Mouse (Mus musculus) hindbrain, embryonic 15.5 days (tissue): ENCODE measurements around the gene Tbcd. TPM values are rescaled to one million over a fixed set of nuclear protein-coding genes. Genes with fewer than 3 reads are reported as not detected.

ENCODE experiments used
- ATAC-seq: fragments of 200-750 bp; cut with Nextera tagmentation; 2 replicates; pipeline ENCODE4 v1.8.0; 2017; ENCODE audit warnings: low read depth, moderate number of reproducible peaks, moderate TSS enrichment; ENCODE audit not compliant: low FRiP score
- H3K27ac ChIP-seq: fragments of 300-500 bp; sonication (generic); replicated peaks from 2 replicates; pipeline ENCODE4 v1.5.1; 2015; ENCODE audit warnings: mild to moderate bottlenecking, inconsistent platforms
- H3K27me3 ChIP-seq: fragments of 300-500 bp; sonication (generic); 2 replicates; pipeline ENCODE4 v1.6.1; 2015; ENCODE audit warnings: control low read depth, inconsistent platforms
- H3K36me3 ChIP-seq: fragments of 300-500 bp; sonication (generic); 2 replicates; pipeline ENCODE4 v1.6.1; 2015; ENCODE audit warnings: control low read depth, inconsistent platforms
- H3K4me1 ChIP-seq: fragments of 300-500 bp; sonication (generic); replicated peaks from 2 replicates; pipeline ENCODE4 v1.6.1; 2015; ENCODE audit warnings: control low read depth, inconsistent platforms
- H3K4me2 ChIP-seq: fragments of 300-500 bp; sonication (generic); 2 replicates; pipeline ENCODE4 v1.6.1; 2015; ENCODE audit warnings: moderate library complexity, mild to moderate bottlenecking, inconsistent platforms
- H3K4me3 ChIP-seq: fragments of 300-500 bp; sonication (generic); 2 replicates; pipeline ENCODE4 v1.5.1; 2015; ENCODE audit warnings: mild to moderate bottlenecking, inconsistent platforms
- H3K9ac ChIP-seq: fragments of 300-500 bp; sonication (generic); 2 replicates; pipeline ENCODE4 v1.6.1; 2015; ENCODE audit warnings: inconsistent platforms
- H3K9me3 ChIP-seq: fragments of 300-500 bp; sonication (generic); 2 replicates; pipeline ENCODE4 v1.6.1; 2016; ENCODE audit warnings: control low read depth, inconsistent platforms
- WGBS: fragments of 180-500 bp; shearing (Covaris S2); methylation state at CpG from one replicate; pipeline ENCODE4 v1.1.7; 2015; 5-methylcytosine and 5-hydroxymethylcytosine counted together
- polyA plus RNA-seq: library from polyadenylated mRNA; unstranded; fragments of >200 nt; fragmentation: Nextera tagmentation; extraction: Ambion mirVana; gene quantifications from 2 replicates; pipeline ENCODE4 v1.2.1, GENCODE M21; 2015

The Tbcd gene
- 61.3 and 63.6 TPM in 2 replicates for polyA plus RNA-seq

DNA sequence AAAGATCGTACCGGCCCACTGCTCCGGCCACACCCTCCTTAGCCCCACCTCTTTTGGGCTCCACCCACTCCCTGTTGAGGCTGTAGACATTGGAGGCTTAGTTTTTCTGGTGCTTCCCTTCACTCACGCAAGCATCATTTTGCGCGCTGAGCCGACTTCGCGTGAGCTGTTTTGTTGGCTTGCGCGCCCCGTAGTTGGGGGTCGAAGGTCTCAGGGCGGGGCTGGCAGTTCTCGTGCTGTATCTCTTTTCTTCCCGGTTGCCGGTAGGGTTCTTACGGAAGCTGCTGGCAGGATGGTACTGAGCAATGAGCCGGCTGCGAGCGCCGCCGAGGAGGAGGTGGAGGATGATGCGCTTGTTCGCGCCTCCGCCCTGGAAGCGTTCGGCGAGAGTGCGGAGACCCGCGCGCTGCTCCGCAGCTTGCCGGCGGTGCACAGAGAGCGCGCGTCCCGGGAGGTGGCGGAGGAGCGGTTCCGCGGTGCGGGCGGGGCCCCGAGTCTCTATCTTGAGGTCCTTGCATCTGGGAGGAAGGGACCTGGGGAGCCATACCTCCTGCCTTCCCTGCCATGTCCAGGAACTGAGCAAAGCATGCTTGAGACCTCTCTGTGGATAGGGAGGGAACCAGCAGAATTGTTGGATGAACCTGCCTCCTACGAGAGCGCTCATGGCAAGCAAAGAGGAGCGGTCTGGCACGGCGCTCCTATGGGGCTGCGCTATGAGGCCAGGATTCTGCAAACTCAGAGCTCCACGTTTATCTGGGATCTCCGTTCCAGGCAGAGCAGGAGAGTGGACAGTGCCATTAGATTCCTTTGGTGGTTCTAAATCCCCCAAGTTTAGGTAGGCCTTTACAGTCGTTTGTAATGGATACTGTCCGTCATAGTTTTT lies at the start of gene Tbcd:
TSS of gene Tbcd (plus strand) at position 197 of the 883 bp plus-strand sequence.
- Histone ChIP-seq H3K4me2 (peak within 1 kb of the TSS; percentile 69), H3K4me3 (peak within 1 kb of the TSS; percentile 71), H3K27me3 (no peaks in the 10 kb centered on the region), H3K9me3 (no peaks in the 10 kb centered on the region), H3K9ac (peak within 1 kb of the TSS; percentile 65), H3K4me1 (peaks cover 28% of the 10 kb centered on the region), H3K27ac (peak within 1 kb of the TSS; percentile 84), H3K36me3 (peaks cover 5% of the 10 kb centered on the region; the same call in 1 of the 2 replicates)
- ATAC-seq, result peak; percentile 95
- under 1% methylated on average over 58 of the region's 58 CpGs for WGBS

DNA sequence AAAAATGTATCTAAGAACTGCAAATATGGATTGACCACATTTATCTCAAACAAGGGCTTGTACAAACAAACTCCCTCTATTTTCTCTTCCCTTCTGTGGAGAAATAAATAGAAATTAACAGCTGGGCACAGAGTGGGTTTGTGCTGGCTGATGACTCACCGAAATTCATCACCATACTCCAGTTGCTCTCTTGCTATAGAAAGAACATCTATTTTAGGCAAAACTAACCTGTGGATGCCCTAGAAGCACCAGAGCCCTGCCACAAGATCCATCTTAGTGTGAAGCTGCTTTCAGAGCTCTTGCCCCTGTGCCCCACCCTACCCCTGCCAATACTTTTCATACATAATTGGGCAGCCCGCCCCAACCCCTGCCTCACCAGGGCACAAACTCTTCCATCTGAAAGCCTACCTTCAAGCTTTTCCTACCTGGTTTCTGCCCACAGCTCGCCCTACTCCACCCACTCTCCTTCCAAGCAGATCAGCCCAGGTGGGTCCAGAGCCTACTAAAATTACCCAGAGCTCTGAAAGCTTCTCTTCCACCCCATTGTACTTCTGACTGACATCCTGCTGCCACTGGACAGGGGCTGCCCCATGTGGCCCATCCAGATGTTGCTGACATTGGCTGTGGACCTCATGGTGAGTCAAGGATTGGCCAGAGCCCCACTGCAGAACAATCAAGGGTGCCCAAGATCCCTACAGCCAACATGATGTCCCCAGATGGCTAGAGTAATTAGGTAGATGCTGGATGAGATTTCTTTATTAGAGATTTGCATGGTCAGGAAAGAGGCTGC lies 44.2 kb upstream of the Tbcd start:
- 75% methylated on average over 3 of the region's 3 CpGs for WGBS
- H3K27ac ChIP-seq, result no peak overlapping the region
- H3K4me3 ChIP-seq, result no peak overlapping the region
- H3K4me1 ChIP-seq, result no peaks in the 10 kb centered on the region
- H3K36me3 ChIP-seq, result no peaks in the 10 kb centered on the region
- H3K27me3 ChIP-seq, result no peaks in the 10 kb centered on the region
- no peak for ATAC-seq
- H3K4me2 ChIP-seq, result no peak overlapping the region
- H3K9me3 ChIP-seq, result no peaks in the 10 kb centered on the region
- H3K9ac ChIP-seq, result no peak overlapping the region

DNA sequence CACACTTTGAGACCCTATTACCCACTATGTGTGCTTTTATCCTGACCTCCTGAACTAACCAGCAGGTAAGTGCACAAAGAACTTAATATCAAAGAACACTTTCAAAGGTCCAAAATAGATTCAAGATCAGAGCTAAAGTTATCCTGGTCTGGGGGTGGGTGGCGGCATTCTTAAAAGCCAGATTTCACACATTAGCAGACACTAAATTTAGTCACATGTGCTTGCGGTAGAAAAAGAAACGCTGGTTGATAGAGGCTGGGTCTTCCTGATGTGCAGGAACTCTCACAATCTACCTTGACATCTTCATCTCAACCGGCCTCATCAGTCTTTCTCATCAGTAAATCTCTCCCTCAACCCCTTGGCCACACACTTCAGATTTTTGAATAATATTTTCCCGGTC lies 37.0 kb upstream of the Tbcd start:
- H3K36me3 ChIP-seq, result no peaks in the 10 kb centered on the region
- H3K27me3 ChIP-seq, result no peaks in the 10 kb centered on the region
- WGBS, result 91% methylated on average over 5 of the region's 5 CpGs
- no peaks in the 10 kb centered on the region for H3K4me1 ChIP-seq
- no peak overlapping the region for H3K9ac ChIP-seq
- H3K27ac ChIP-seq, result no peak overlapping the region
- no peaks in the 10 kb centered on the region for H3K9me3 ChIP-seq
- no peak overlapping the region for H3K4me3 ChIP-seq
- no peak for ATAC-seq
- H3K4me2 ChIP-seq, result no peak overlapping the region

DNA sequence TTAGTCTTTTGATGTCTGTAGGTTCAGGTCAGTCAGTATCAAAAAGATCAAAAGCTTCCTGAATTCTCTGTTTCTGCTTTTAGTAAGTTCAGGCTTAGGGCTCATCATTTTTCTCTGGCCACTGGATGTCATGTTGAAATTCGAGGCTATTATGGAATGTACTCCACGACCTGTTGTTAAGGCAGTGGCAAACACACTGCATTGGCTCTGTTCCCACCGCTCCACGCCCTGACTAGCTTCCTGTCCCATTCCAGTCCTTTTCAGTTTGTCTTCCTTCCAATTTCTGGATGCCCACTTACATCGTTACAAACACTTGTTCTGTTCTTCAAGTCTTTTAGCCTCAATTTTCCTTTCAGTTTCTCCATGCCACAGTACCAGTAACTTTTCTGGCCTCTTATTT lies 36.4 kb upstream of the Tbcd start:
- Histone ChIP-seq H3K4me3 (no peak overlapping the region), H3K27ac (no peak overlapping the region), H3K4me1 (peaks cover under 1% of the 10 kb centered on the region; the same call in 1 of the 2 replicates), H3K27me3 (no peaks in the 10 kb centered on the region), H3K9me3 (no peaks in the 10 kb centered on the region), H3K36me3 (no peaks in the 10 kb centered on the region), H3K9ac (no peak overlapping the region), H3K4me2 (no peak overlapping the region)
- no peak for ATAC-seq
- WGBS, result 79% methylated on average over 5 of the region's 5 CpGs

DNA sequence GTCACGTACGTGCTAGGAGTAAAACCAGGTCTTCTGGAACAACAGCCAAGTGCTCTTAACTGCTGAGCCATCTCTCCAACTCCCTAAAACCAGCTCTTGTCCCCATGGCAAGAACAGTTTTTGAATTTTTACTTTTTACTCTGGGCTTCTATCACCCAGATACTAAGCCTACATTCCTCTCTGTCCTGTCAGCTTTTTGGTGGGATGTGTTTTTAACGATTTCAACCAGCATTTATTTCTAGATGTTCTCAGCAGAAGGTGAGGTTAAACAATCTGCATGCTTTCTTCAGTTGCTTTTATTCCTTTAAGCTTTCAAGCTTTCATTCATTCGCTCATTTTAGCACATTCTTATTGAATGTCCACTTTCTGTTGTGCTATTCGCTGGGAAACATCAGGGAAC lies 33.8 kb upstream of the Tbcd start:
- Histone ChIP-seq H3K27me3 (no peaks in the 10 kb centered on the region), H3K27ac (no peak overlapping the region), H3K4me1 (peaks cover 13% of the 10 kb centered on the region), H3K4me3 (no peak overlapping the region), H3K36me3 (no peaks in the 10 kb centered on the region), H3K4me2 (no peak overlapping the region), H3K9me3 (no peaks in the 10 kb centered on the region), H3K9ac (no peak overlapping the region)
- WGBS, result 90% methylated on average over 5 of the region's 5 CpGs
- ATAC-seq, result no peak

DNA sequence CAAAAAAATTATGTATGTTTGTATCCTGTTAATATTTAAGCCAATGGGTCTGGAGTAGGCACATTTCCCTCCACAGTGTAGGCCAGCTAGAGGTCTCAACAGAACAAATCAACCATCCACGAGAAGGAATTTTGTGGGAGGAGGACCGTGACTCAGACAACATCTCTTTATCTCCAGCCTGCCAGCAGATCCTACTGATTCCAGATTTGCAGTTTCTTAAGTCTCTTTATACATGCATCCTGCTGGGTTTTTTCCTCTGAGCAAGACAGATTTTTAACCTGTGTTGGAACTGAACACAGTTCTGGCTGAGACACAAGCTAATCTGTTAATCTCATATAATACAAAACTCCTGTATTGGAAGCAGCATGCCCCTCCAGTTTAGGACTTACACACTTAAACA lies 32.8 kb upstream of the Tbcd start:
- no peaks in the 10 kb centered on the region for H3K36me3 ChIP-seq
- WGBS, result 67% methylated on average over 2 of the region's 2 CpGs
- ATAC-seq, result no peak

DNA sequence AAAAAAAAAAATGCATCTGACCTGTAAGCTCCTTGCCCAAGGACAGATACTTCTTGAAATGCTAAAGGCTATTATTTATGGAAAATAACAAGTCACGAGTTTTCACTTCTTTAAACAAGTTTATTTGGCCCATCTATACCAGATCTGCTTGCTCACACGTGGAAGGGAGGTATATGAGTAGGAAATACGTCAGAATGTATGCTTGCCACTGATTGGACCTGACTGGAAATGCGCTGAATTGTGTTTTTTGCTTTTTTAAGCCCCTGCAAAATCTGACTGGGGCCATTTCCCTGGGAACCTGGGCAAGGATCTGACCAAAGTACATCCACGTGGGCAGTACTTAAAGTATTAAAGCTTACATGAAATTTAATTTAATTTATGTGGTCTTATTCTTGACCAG lies 31.4 kb upstream of the Tbcd start:
- WGBS, result 53% methylated on average over 5 of the region's 5 CpGs
- H3K4me1 ChIP-seq, result peaks cover 13% of the 10 kb centered on the region
- peak overlapping the region; percentile 96 for H3K4me2 ChIP-seq
- peak overlapping the region; percentile 93 for H3K4me3 ChIP-seq
- no peaks in the 10 kb centered on the region for H3K9me3 ChIP-seq
- ATAC-seq, result no peak
- no peak overlapping the region for H3K27ac ChIP-seq
- H3K9ac ChIP-seq, result no peak overlapping the region
- H3K36me3 ChIP-seq, result no peaks in the 10 kb centered on the region
- H3K27me3 ChIP-seq, result no peaks in the 10 kb centered on the region

More for the DNA sequence above, 32.8 kb upstream of the Tbcd start:
- H3K27ac ChIP-seq, result no peak overlapping the region
- no peak overlapping the region for H3K4me3 ChIP-seq
- H3K4me1 ChIP-seq, result peaks cover 13% of the 10 kb centered on the region
- H3K27me3 ChIP-seq, result no peaks in the 10 kb centered on the region
- H3K4me2 ChIP-seq, result no peak overlapping the region
- H3K9me3 ChIP-seq, result no peaks in the 10 kb centered on the region
- no peak overlapping the region for H3K9ac ChIP-seq

DNA sequence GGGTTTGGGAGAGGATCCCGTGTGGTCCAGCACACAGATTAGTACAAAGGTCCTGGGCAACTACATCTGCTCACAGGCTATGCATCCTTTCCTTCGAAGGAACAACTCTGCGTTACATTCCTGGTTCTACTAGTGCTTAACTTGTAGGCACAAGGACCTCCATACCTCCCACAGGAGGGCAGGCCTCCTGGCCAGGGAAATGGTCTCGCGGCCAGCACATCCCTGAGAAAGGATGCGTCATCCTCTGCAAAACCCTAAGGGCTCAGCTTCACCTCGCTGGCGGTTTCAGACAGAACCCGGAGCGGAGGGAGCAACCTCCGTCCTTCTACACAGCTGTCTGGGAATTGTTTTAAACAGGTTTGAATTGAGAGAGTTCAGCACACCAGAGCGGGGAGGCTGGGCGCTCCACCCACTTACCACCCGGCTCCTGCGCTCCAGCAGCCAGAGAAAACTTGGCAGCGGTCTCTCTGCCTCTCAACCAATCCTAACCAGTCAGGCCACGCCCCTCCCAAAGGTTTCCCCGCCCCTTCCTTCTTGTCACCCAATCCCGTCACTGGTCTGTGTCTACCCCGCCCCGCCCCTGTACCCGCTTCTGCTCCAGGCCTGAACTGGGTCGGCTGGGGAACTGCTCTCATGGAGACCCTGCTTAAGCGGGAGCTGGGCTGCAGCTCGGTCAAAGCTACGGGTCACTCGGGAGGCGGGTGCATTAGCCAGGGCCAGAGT lies 30.8 kb upstream of the Tbcd start, which contains the start of gene Fn3krp:
TSS of gene Fn3krp (plus strand) at position 572 of the 723 bp plus-strand sequence.
- peak within 1 kb of the TSS; percentile 96 for H3K4me2 ChIP-seq
- peak within 1 kb of the TSS; percentile 93 for H3K4me3 ChIP-seq
- no peaks in the 10 kb centered on the region for H3K9me3 ChIP-seq
- H3K27me3 ChIP-seq, result no peaks in the 10 kb centered on the region
- H3K36me3 ChIP-seq, result no peaks in the 10 kb centered on the region
- 2% methylated on average over 28 of the region's 28 CpGs for WGBS
- H3K9ac ChIP-seq, result peak within 1 kb of the TSS; percentile 77
- H3K27ac ChIP-seq, result peak within 1 kb of the TSS; percentile 75
- peak; percentile 100 for ATAC-seq
- H3K4me1 ChIP-seq, result peaks cover 13% of the 10 kb centered on the region

DNA sequence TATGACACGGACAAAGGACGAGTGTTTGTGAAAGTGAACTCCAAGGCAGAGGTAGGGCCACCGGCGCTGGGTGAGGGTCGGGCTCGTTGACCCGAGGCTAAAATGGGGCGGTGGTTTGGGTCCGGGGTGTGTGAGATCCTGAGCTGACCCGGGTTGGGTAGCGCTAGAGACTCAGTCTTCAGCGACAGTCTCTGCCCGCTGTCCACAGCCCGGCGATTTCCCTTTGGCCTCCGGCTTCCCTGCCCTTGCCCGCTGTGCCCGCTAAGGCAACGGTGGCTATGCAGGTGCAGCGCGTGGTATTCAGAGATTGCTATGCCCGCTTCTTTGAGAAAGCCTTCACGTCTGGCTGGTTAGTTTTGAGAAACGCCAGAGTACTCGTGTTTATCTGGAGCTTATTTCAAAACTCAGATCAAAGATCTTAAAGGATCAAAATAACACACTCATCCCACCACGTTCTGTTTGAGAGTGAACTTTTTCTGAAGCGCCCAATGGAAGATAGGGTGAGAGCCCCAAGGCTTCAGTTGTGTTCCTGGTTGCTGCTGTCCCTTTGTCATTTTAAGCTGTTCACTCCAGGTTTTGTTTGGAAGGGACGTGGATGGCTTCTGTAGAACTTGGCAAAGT lies 30.1 kb upstream of the Tbcd start:
- H3K9me3 ChIP-seq, result no peaks in the 10 kb centered on the region
- H3K27me3 ChIP-seq, result no peaks in the 10 kb centered on the region
- H3K4me1 ChIP-seq, result peaks cover 13% of the 10 kb centered on the region
- H3K4me3 ChIP-seq, result peak overlapping the region; percentile 93
- peak overlapping the region; percentile 96 for H3K4me2 ChIP-seq
- H3K27ac ChIP-seq, result peak overlapping the region; percentile 75
- no peaks in the 10 kb centered on the region for H3K36me3 ChIP-seq
- ATAC-seq, result no peak; the same call in 1 of the 2 replicates
- H3K9ac ChIP-seq, result peak overlapping the region; percentile 77
- 2% methylated on average over 28 of the region's 28 CpGs for WGBS

DNA sequence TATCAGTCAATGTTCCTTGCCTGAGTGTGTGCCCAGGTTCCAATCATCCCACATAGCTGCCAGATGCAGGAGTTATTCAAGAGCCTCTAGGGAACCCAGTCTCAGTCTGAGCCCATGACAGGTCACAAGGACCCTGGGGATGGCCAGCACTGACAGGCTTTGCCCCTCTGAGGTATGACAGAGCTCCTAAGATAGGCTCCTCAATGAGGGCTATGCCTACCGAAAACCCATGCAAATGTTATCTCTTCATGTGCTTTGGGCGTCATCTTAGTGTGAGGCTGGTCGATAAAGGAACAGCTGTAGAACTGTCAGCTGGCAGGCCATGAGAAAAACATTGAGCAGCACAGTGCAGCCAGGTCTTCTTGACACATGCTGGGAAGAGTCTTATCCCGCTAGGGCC lies 18.4 kb upstream of the Tbcd start:
- no peaks in the 10 kb centered on the region for H3K27me3 ChIP-seq
- ATAC-seq, result no peak
- H3K9ac ChIP-seq, result no peak overlapping the region
- H3K27ac ChIP-seq, result no peak overlapping the region
- 85% methylated on average over 4 of the region's 4 CpGs for WGBS
- H3K4me1 ChIP-seq, result peaks cover 21% of the 10 kb centered on the region
- H3K4me2 ChIP-seq, result no peak overlapping the region
- H3K9me3 ChIP-seq, result no peaks in the 10 kb centered on the region
- H3K4me3 ChIP-seq, result no peak overlapping the region
- peaks cover 11% of the 10 kb centered on the region; the same call in 1 of the 2 replicates for H3K36me3 ChIP-seq
